Mouse (Mus musculus) heart, embryonic 12.5 days (tissue): ENCODE measurements around the gene Ubash3a. TPM values are rescaled to one million over a fixed set of nuclear protein-coding genes. Genes with fewer than 3 reads are reported as not detected.
A peak's percentile ranks its signal among the peaks of the same experiment; 100 is the strongest.

Experiments
- ATAC-seq: fragments of 200-750 bp; cut with Nextera tagmentation; 2 replicates; pipeline ENCODE4 v1.8.0; 2017; ENCODE audit warnings: moderate TSS enrichment, moderate library complexity; ENCODE audit not compliant: insufficient number of reproducible peaks, low FRiP score
- H3K27ac ChIP-seq: fragments of 300-500 bp; sonication (generic); 2 replicates; pipeline ENCODE4 v1.5.1; 2016; ENCODE audit warnings: mild to moderate bottlenecking, moderate library complexity; ENCODE audit not compliant: poor library complexity, severe bottlenecking
- H3K27me3 ChIP-seq: fragments of 300-500 bp; sonication (generic); replicated peaks from 2 replicates; pipeline ENCODE4 v1.6.1; 2016; ENCODE audit warnings: mild to moderate bottlenecking, moderate library complexity
- H3K36me3 ChIP-seq: fragments of 300-500 bp; sonication (generic); 2 replicates; pipeline ENCODE4 v1.6.1; 2016; ENCODE audit warnings: mild to moderate bottlenecking, moderate library complexity
- H3K4me1 ChIP-seq: fragments of 300-500 bp; sonication (generic); replicated peaks from 2 replicates; pipeline ENCODE4 v1.6.1; 2016; ENCODE audit warnings: mild to moderate bottlenecking
- H3K4me2 ChIP-seq: fragments of 300-500 bp; sonication (generic); 2 replicates; pipeline ENCODE4 v1.6.1; 2016; ENCODE audit warnings: mild to moderate bottlenecking, moderate library complexity
- H3K4me3 ChIP-seq: fragments of 300-500 bp; sonication (generic); 2 replicates; pipeline ENCODE4 v1.5.1; 2016; ENCODE audit warnings: mild to moderate bottlenecking
- H3K9ac ChIP-seq: fragments of 300-500 bp; sonication (generic); 2 replicates; pipeline ENCODE4 v1.6.1; 2016; ENCODE audit warnings: mild to moderate bottlenecking, moderate library complexity
- H3K9me3 ChIP-seq: fragments of 300-500 bp; sonication (generic); replicated peaks from 2 replicates; pipeline ENCODE4 v1.6.1; 2016; ENCODE audit warnings: mild to moderate bottlenecking, moderate library complexity
- WGBS: fragments of 180-500 bp; shearing (Covaris S2); methylation state at CpG from one replicate; pipeline ENCODE4 v1.1.7; 2016; 5-methylcytosine and 5-hydroxymethylcytosine counted together
- polyA plus RNA-seq: library from polyadenylated mRNA; unstranded; fragments of >200 nt; fragmentation: Nextera tagmentation; extraction: Ambion mirVana; gene quantifications from 2 replicates; pipeline ENCODE4 v1.2.1, GENCODE M21; 2016

Gene Ubash3a
- polyA plus RNA-seq, 1 experiment from 2014 or later: 0.80 TPM

DNA sequence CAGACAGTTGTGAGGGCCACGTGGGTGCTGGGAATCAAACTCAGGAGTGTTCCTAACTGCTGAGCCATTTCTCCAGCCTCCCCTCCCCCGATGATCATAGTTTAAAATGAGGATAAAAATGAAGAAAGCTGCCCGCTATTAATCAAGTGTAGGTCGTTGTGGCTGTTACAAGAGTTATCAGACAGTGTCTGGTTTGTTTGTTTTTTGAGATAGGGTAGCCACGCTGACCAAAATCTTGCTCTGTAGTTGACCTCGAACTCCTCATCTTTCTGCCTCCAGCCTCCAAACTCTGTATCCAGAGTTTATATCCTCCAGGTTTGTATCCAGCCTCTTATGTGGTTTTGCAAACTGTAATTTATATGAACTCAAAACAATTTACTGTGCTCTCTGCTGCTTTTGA lies 72.6 kb downstream of the Ubash3a start:
- Histone ChIP-seq H3K27ac (no peak overlapping the region), H3K4me3 (no peak overlapping the region), H3K4me2 (no peak overlapping the region), H3K27me3 (no peaks in the 10 kb centered on the region), H3K9ac (no peak overlapping the region), H3K9me3 (no peaks in the 10 kb centered on the region), H3K4me1 (peaks cover 4% of the 10 kb centered on the region; the same call in 1 of the 2 replicates), H3K36me3 (no peaks in the 10 kb centered on the region)
- 51% methylated on average over 6 of the region's 6 CpGs for WGBS
- ATAC-seq: no peak

DNA sequence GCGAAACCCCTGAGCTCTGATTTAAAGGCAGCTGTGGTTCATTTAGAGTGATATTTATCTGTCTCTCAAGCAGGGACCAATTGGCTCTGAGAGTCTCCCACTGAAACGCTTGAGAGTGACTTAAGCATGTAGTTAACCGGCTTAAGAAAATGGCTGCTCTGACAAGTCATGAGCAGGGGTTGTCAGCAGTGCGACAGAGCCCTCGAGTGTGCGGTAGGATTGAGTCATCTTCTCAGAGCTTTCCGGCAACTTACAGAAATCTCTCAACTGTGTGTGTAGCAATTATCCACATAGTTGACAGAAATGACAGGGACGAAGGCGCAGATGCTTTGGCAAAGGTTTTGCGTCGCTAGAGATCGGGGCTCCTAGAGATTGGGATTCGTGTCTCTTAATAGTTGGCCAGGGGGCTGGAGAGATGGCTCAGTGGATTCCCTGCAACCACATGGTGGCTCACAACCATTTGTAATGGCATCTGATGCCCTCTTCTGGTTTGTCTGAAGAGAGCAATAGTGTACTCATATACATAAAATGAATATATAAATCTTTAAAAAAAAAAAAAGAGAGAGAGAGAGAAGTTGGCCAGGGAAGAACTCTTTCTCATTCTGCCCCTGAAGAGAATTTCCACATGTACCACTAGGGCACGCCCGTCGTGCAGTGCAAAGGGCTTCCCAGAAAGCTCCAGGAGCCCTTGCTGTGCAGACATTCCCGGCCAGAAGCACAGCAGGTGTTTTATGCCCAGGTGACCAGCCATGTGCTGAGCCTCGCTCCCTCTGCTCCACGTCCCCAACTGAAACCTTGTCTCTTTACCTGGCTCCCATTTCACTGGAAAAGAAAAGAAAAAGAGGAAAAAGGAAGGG lies 74.4 kb downstream of the Ubash3a start:
- no peak overlapping the region for H3K9ac ChIP-seq
- peaks cover 4% of the 10 kb centered on the region; the same call in 1 of the 2 replicates for H3K4me1 ChIP-seq
- no peak for ATAC-seq
- H3K27me3 ChIP-seq: no peaks in the 10 kb centered on the region
- no peaks in the 10 kb centered on the region for H3K9me3 ChIP-seq
- H3K4me2 ChIP-seq: no peak overlapping the region
- no peak overlapping the region for H3K27ac ChIP-seq
- 45% methylated on average over 19 of the region's 19 CpGs for WGBS
- no peaks in the 10 kb centered on the region for H3K36me3 ChIP-seq
- H3K4me3 ChIP-seq: no peak overlapping the region

DNA sequence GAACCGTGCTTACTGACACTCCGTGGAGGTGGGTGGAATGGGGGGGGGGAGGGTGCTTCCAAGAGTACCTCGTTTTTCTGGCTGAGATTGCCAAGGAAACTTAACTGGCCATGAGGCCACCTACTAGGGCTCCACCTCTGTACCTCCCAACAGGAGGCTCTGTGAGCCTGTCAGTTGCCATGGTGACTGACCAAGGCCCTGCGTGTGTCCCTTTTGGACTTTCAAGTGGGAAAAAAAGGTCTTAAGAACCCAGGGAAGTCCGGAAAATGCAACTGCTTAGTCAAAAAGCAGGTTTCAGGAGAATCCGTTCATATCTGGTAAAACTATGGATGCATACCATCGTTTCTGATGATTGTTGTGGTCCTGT lies 75.0 kb downstream of the Ubash3a start:
- no peak for ATAC-seq
- H3K9ac ChIP-seq: no peak overlapping the region
- no peak overlapping the region for H3K4me2 ChIP-seq
- H3K36me3 ChIP-seq: no peaks in the 10 kb centered on the region
- peaks cover 4% of the 10 kb centered on the region; the same call in 1 of the 2 replicates for H3K4me1 ChIP-seq
- WGBS: 32% methylated on average over 7 of the region's 7 CpGs
- 0 out of 2 replicates have a peak, but pooled peaks cover 2% of the 10 kb centered on the region for H3K27me3 ChIP-seq
- no peak overlapping the region for H3K4me3 ChIP-seq
- H3K27ac ChIP-seq: no peak overlapping the region
- H3K9me3 ChIP-seq: no peaks in the 10 kb centered on the region

DNA sequence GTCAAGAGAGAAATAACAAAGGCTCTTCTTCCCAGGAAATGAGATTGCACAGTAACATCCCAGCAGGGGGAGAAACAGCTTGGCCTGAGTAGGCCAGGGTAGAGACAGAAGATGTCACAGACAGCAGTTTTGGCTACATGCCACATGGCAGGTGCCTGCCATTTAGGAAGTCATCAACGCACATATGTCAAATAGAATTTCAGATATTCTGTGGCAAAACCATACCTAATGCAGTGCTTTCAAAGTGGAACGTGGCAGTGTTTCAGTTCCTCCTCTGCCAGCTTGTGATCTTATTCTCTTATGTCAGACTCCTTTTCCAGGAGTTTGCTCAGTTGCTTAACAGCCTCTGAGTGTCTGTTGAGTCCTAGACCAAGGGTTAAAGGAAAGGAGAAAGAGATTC lies 78.2 kb downstream of the Ubash3a start:
- Histone ChIP-seq H3K9me3 (no peaks in the 10 kb centered on the region), H3K4me2 (no peak overlapping the region), H3K27me3 (0 out of 2 replicates have a peak, but pooled peaks cover 3% of the 10 kb centered on the region), H3K4me1 (0 out of 2 replicates have a peak, but pooled peaks cover 3% of the 10 kb centered on the region), H3K4me3 (no peak overlapping the region), H3K36me3 (no peaks in the 10 kb centered on the region), H3K27ac (no peak overlapping the region), H3K9ac (no peak overlapping the region)
- no peak for ATAC-seq
- WGBS: 80% methylated on average over 2 of the region's 2 CpGs

DNA sequence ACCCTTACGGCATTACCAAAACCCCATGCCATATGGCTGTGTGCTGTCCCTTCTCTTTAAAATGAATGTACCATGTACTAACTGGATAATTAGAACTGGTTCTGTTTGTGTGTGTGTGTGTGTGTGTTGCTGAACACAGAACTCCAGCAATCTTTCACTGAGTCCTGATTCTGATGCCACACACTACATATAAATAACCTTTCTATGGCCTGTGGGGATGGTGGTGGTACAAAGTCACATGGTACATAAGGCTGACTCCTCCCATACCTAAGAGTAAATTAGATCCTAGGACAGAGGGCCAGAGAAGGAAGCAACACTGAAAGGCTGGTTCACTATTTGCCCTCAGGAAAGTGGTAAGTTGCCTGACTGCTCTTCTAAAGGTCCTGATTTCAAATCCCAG lies 78.8 kb downstream of the Ubash3a start, which contains the start of gene Slc37a1:
Gene Slc37a1, plus strand, starts transcription at position 301 of the 400 bp plus-strand sequence.
- WGBS: 95% methylated on average over 1 of the region's 1 CpGs
- H3K36me3 ChIP-seq: no peaks in the 10 kb centered on the region
- no peak within 1 kb of the TSS for H3K4me2 ChIP-seq
- no peak within 1 kb of the TSS for H3K27ac ChIP-seq
- 0 out of 2 replicates have a peak, but pooled peaks cover 3% of the 10 kb centered on the region for H3K4me1 ChIP-seq
- no peak within 1 kb of the TSS for H3K4me3 ChIP-seq
- no peak for ATAC-seq
- 0 out of 2 replicates have a peak, but pooled peaks cover 3% of the 10 kb centered on the region for H3K27me3 ChIP-seq
- H3K9ac ChIP-seq: 0 out of 2 replicates have a peak within 1 kb of the TSS, but pooled peaks have one; percentile 30
- H3K9me3 ChIP-seq: no peaks in the 10 kb centered on the region

DNA sequence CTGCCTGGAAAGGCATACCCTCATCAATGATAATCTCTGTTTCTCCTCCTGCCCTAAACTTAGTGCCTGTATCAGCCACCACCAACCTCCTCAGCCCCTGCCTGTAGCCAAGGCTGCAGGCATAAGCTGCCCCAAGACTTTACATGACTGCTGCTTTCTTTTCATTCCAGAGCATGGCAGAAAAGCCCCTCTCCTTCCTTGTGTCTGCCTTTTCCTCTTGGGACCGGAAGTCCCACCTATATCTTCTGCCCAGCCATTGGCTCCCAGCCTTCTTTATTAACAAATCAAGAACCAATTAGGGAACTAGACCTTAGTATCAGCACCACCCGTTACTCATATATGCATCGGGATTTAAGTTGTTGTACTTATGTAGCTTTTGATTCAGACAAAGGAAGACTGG lies 79.5 kb downstream of the Ubash3a start:
- Histone ChIP-seq H3K4me3 (no peak overlapping the region), H3K36me3 (no peaks in the 10 kb centered on the region), H3K9ac (0 out of 2 replicates have a peak overlapping the region, but pooled peaks have one; percentile 30), H3K4me2 (no peak overlapping the region), H3K27ac (no peak overlapping the region), H3K27me3 (0 out of 2 replicates have a peak, but pooled peaks cover 3% of the 10 kb centered on the region), H3K4me1 (0 out of 2 replicates have a peak, but pooled peaks cover 3% of the 10 kb centered on the region), H3K9me3 (no peaks in the 10 kb centered on the region)
- 79% methylated on average over 3 of the region's 3 CpGs for WGBS
- no peak for ATAC-seq

DNA sequence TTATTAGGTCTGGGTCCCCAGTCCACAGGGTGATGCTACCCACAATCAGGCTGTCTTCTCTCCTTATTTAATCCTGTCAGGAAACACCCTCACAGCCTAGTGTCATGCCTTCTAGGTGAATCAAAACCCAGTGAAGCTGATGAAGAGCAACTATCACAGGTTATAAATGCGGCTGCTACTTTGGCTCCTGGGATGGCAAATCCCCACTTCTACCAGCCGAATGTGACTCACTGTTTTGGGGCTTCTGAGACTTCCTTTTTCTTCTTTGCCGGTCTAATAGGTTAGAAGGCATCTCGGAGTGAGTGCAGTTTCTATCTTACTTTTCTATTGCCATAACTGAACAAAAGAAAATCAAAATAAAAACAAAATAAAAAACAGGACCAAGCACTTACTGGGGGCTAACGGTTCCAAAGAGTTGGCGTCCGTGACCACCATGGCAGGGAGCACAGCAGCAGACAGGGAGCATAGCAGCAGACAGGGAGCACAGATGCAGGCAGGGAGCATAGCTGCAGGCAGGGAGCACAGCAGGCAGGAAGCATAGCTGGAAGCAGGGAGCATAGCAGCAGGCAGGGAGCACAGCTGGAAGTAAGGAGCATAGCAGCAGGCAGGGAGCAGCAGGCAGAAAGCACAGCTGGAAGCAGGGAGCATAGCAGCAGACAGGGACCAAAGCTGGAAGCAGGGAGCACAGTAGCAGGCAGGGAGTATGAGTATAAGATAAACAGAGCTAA lies 81.5 kb downstream of the Ubash3a start:
- Histone ChIP-seq H3K36me3 (no peaks in the 10 kb centered on the region), H3K4me3 (no peak overlapping the region), H3K4me1 (0 out of 2 replicates have a peak, but pooled peaks cover 3% of the 10 kb centered on the region), H3K27me3 (0 out of 2 replicates have a peak, but pooled peaks cover 3% of the 10 kb centered on the region), H3K27ac (no peak overlapping the region), H3K9me3 (no peaks in the 10 kb centered on the region), H3K9ac (no peak overlapping the region), H3K4me2 (no peak overlapping the region)
- no peak for ATAC-seq
- WGBS: 50% methylated on average over 7 of the region's 7 CpGs

DNA sequence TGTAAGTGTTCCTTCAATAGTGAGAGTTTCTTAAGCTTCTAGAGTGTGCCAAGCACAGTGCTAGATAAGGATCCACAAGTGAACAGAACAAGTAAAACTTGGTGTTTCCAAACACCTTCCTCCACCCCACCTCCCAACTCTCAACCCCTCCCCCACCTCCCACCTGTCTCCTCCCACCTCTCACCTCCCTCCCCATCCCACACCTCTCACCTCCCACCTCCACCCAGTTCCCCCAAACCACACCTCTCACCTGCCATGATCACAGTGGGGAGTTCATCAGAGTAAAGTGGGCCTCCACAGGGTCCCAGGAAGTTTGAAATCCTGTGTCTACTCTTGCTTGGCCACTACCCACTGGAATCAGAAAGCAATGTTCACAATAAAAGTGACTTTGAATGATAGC lies 82.6 kb downstream of the Ubash3a start:
- H3K4me3 ChIP-seq: no peak overlapping the region
- no peaks in the 10 kb centered on the region for H3K9me3 ChIP-seq
- H3K27ac ChIP-seq: no peak overlapping the region
- H3K4me2 ChIP-seq: no peak overlapping the region
- no peaks in the 10 kb centered on the region for H3K36me3 ChIP-seq
- H3K4me1 ChIP-seq: peaks cover 7% of the 10 kb centered on the region; the same call in 1 of the 2 replicates
- no peak for ATAC-seq
- H3K9ac ChIP-seq: no peak overlapping the region
- peaks cover 10% of the 10 kb centered on the region; the same call in 1 of the 2 replicates for H3K27me3 ChIP-seq

DNA sequence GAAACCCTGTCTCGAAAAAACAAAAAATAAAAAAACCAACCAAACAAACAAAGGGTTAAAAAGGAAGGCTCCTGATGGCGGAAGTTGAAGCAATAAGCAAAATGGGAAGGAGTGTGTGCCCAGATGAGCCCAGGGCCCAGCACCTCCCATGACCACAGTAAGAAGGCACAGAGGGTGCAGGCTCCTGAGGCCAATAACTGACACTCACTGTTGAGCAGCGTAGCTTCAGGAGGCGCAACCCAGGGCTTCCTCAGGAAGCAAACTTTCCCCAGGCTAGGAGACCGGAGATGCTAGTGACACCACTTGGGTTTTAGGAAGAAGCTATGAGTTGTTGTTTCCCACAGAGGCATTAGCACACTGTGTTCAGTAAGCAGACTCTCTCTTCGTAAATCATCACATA lies 83.2 kb downstream of the Ubash3a start:
- ATAC-seq: no peak
- Histone ChIP-seq H3K4me2 (no peak overlapping the region), H3K27ac (no peak overlapping the region), H3K4me1 (peaks cover 12% of the 10 kb centered on the region; the same call in 1 of the 2 replicates), H3K9me3 (no peaks in the 10 kb centered on the region), H3K4me3 (no peak overlapping the region), H3K27me3 (peaks cover 15% of the 10 kb centered on the region; the same call in 1 of the 2 replicates), H3K36me3 (no peaks in the 10 kb centered on the region), H3K9ac (no peak overlapping the region)
- WGBS: 62% methylated on average over 6 of the region's 6 CpGs

DNA sequence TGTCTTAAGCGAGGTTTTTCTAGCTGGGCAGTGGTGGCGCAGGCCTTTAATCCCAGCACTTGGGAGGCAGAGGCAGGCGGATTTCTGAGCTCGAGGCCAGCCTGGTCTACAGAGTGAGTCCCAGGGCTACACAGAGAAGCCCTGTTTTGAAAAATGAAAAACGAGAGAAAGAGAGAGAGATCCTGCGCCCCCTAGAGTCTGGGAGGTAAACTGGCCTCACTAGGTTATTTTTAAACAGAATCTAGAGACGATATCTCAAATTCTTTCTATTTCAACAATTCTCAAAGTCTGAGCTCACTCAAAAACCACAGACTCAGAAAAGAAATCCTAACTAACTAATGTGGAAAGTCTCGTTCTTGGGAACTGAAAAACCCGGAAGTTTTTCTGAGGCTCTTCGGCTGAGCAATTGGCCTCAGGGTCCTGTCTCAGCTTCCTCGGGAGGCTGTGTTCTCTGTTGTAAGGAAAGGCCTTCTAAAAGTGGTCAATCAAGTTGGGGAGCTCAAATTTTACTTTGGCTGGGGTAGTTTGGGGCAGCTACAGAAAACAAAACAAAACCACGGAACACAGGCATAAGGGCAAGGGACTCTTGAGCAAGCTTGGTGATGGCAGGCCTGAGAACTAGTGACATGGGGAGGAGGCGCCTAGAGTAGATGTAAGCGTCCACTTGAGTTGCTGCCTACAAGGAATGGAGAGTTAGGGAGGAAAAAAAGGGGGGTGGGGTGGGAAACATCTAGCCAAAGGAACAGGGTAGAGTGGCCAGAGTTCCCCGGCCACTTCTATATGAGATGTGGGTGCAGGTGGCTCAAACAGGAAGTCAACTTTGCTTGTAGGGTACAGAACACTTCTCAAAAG lies 86.9 kb downstream of the Ubash3a start:
- peaks cover 16% of the 10 kb centered on the region; the same call in 1 of the 2 replicates for H3K27me3 ChIP-seq
- H3K4me3 ChIP-seq: no peak overlapping the region
- no peak overlapping the region for H3K27ac ChIP-seq
- no peaks in the 10 kb centered on the region for H3K9me3 ChIP-seq
- ATAC-seq: no peak
- no peak overlapping the region for H3K9ac ChIP-seq
- peaks cover 37% of the 10 kb centered on the region for H3K4me1 ChIP-seq
- H3K36me3 ChIP-seq: no peaks in the 10 kb centered on the region
- WGBS: 77% methylated on average over 15 of the region's 15 CpGs
- H3K4me2 ChIP-seq: peak overlapping the region; percentile 100
